Mouse (Mus musculus) embryonic facial prominence, embryonic 15.5 days (tissue): ENCODE results near the gene F830045P16Rik. TPM values are rescaled to one million over a fixed set of nuclear protein-coding genes. Genes with fewer than 3 reads are reported as not detected.

ENCODE experiments used
- ATAC-seq: fragments of 200-750 bp; cut with Nextera tagmentation; 2 replicates; pipeline ENCODE4 v1.8.0; 2017; ENCODE audit warnings: low read depth, moderate TSS enrichment; ENCODE audit not compliant: insufficient number of reproducible peaks, low FRiP score, low TSS enrichment
- H3K27ac ChIP-seq: fragments of 300-500 bp; sonication (generic); replicated peaks from 2 replicates; pipeline ENCODE4 v1.5.1; 2015; ENCODE audit warnings: mild to moderate bottlenecking, inconsistent platforms
- H3K27me3 ChIP-seq: fragments of 300-500 bp; sonication (generic); 2 replicates; pipeline ENCODE4 v1.6.1; 2015; ENCODE audit warnings: inconsistent platforms
- H3K36me3 ChIP-seq: fragments of 300-500 bp; sonication (generic); 2 replicates; pipeline ENCODE4 v1.6.1; 2015; ENCODE audit warnings: mild to moderate bottlenecking, inconsistent platforms
- H3K4me1 ChIP-seq: fragments of 300-500 bp; sonication (generic); 2 replicates; pipeline ENCODE4 v1.6.1; 2015; ENCODE audit warnings: inconsistent platforms
- H3K4me2 ChIP-seq: fragments of 300-500 bp; sonication (generic); replicated peaks from 2 replicates; pipeline ENCODE4 v1.6.1; 2015; ENCODE audit warnings: mild to moderate bottlenecking, inconsistent platforms
- H3K4me3 ChIP-seq: fragments of 300-500 bp; sonication (generic); replicated peaks from 2 replicates; pipeline ENCODE4 v1.5.1; 2015; ENCODE audit warnings: mild to moderate bottlenecking, inconsistent platforms
- H3K9ac ChIP-seq: fragments of 300-500 bp; sonication (generic); 2 replicates; pipeline ENCODE4 v1.6.1; 2015; ENCODE audit warnings: inconsistent platforms
- H3K9me3 ChIP-seq: fragments of 300-500 bp; sonication (generic); replicated peaks from 2 replicates; pipeline ENCODE4 v1.6.1; 2016; ENCODE audit warnings: inconsistent platforms
- WGBS: fragments of 180-500 bp; shearing (Covaris S2); methylation state at CpG from one replicate; pipeline ENCODE4 v1.1.7; 2015; 5-methylcytosine and 5-hydroxymethylcytosine counted together
- polyA plus RNA-seq: library from polyadenylated mRNA; unstranded; fragments of >200 nt; fragmentation: Nextera tagmentation; extraction: Ambion mirVana; gene quantifications from 2 replicates; pipeline ENCODE4 v1.2.1, GENCODE M21; 2015

Gene F830045P16Rik
- polyA plus RNA-seq, 1 experiment from 2014 or later = 0.19 TPM

GRCm38 (mm10) chr2:129569120-129569519 lies 32.7 kb upstream of the F830045P16Rik start:
- no peak for ATAC-seq
- peaks cover 3% of the 10 kb centered on the region for H3K4me1 ChIP-seq

DNA sequence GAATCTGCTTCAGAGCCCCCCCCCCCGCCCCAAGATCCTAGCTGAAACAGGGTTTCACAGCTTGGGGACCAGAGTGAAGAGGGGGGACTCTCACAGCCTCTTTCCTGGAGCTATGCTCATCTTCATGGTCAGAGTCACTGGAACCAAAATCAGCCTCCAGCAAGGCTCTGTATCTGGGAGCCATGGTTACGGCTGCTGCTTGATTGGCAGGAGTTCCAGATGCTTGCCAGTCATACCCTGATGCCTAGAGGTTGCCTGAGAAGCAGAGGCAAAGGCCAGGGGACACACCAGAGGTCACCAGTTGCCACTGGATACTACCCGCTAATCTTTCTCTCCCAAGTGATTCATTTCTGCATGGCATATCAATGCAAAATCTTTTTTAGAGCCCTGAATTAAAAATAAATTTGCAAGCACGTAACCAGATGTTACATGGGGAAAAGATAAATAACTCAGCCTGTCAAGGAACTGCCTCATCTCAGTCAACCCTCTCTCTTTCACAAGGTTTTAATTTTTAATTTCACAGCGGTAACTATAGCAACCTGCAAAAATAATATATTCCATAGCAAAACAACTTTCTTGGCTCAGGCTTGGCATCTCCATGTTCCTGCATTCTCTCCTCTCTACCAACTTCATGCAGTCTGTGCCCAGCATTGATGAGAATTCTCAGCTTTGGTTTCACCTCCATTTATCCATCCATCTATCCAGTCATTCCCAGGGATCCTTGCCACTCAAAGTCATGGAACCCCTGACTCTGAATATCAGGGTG lies 27.7 kb upstream of the F830045P16Rik start:
- 46% methylated on average over 5 of the region's 5 CpGs for WGBS
- no peak overlapping the region for H3K27ac ChIP-seq
- H3K27me3 ChIP-seq = no peaks in the 10 kb centered on the region
- no peak overlapping the region for H3K4me3 ChIP-seq
- H3K9me3 ChIP-seq = no peaks in the 10 kb centered on the region
- no peak overlapping the region for H3K4me2 ChIP-seq
- peaks cover 10% of the 10 kb centered on the region; the same call in 1 of the 2 replicates for H3K4me1 ChIP-seq
- ATAC-seq = no peak
- no peaks in the 10 kb centered on the region for H3K36me3 ChIP-seq
- H3K9ac ChIP-seq = no peak overlapping the region

More at GRCm38 (mm10) chr2:129569120-129569519, 32.7 kb upstream of the F830045P16Rik start:
- no peak overlapping the region for H3K9ac ChIP-seq
- H3K4me3 ChIP-seq = no peak overlapping the region
- no peaks in the 10 kb centered on the region for H3K9me3 ChIP-seq
- H3K27me3 ChIP-seq = peaks cover 13% of the 10 kb centered on the region
- H3K27ac ChIP-seq = no peak overlapping the region
- 85% methylated on average over 7 of the region's 7 CpGs for WGBS
- no peak overlapping the region for H3K4me2 ChIP-seq
- H3K36me3 ChIP-seq = no peaks in the 10 kb centered on the region

- Histone ChIP-seq H3K27me3 (no peaks in the 10 kb centered on the region), H3K9ac (no peak overlapping the region), H3K4me3 (no peak overlapping the region), H3K9me3 (no peaks in the 10 kb centered on the region), H3K4me2 (no peak overlapping the region), H3K27ac (no peak overlapping the region), H3K4me1 (peaks cover 10% of the 10 kb centered on the region; the same call in 1 of the 2 replicates), H3K36me3 (no peaks in the 10 kb centered on the region)
- no peak for ATAC-seq
- WGBS = 60% methylated on average over 3 of the region's 3 CpGs
Measured at GRCm38 (mm10) chr2:129561796-129562195, 25.4 kb upstream of the F830045P16Rik start.

DNA sequence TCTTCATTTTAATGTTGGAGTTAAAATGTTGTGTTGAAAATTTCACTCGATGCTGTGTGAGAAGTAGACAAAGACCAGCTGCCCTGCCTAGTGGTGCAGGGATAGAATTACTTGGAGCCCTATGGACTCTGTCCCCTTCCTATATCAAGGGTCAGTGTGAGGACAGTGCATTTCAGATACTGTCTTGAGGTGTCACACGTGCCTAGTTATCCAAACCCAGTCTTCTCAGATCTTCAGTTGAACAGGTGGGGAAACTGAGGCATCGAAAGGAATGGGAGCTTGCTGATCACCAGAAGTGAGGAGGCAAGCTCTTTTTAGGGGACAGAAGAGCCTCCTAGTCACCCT lies 22.4 kb upstream of the F830045P16Rik start:
- Histone ChIP-seq H3K4me3 (no peak overlapping the region), H3K27me3 (no peaks in the 10 kb centered on the region), H3K27ac (no peak overlapping the region), H3K9me3 (no peaks in the 10 kb centered on the region), H3K4me2 (no peak overlapping the region), H3K9ac (no peak overlapping the region), H3K36me3 (no peaks in the 10 kb centered on the region), H3K4me1 (peaks cover 7% of the 10 kb centered on the region; the same call in 1 of the 2 replicates)
- ATAC-seq = no peak
- WGBS = 67% methylated on average over 3 of the region's 3 CpGs

DNA sequence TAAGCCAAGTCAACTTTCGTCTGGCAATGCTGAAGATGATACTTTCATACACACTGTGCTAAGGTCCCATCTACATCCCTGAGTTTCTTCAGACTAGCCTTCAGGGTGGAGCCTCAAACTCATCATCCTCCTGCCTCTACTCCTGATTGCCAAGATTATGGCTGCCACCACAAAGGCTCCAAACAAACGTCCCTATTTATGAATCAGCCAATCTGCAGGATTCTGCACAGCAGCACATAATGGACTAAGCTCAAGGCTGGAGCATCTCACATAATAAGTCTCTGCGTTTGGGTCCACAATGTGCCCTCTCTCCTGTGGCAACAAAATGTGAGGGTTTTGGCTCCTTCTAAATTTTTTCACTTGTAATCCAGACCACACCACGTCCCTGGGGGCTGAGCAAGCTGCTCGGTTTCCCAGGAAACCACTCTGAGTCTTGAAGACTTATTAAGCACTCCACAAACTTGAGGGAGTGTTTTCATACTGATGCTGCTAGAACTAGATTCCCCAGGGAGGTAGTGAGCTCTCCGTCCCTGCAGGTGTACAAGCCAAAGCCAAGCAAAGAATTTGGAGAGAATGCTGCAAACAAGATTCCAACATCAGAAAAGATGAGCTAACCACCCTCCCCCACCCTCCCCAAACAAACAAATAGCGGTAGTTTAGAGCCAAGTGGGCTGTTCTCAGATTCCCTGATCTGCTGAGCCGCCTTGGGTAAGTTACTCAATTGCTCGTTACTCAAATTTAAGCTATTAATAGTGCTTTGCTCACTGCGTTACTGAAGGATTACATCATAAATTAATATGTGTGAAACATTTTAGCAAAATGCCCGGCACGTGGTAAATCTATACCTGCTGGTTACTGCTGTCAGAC lies 21.8 kb upstream of the F830045P16Rik start:
- ATAC-seq = no peak
- Histone ChIP-seq H3K4me2 (no peak overlapping the region), H3K27me3 (no peaks in the 10 kb centered on the region), H3K27ac (no peak overlapping the region), H3K4me3 (no peak overlapping the region), H3K9ac (no peak overlapping the region), H3K9me3 (no peaks in the 10 kb centered on the region), H3K4me1 (0 out of 2 replicates have a peak, but pooled peaks cover under 1% of the 10 kb centered on the region), H3K36me3 (no peaks in the 10 kb centered on the region)
- 44% methylated on average over 12 of the region's 12 CpGs for WGBS

GRCm38 (mm10) chr2:129556081-129556480 lies 19.7 kb upstream of the F830045P16Rik start:
- no peak overlapping the region for H3K9ac ChIP-seq
- no peaks in the 10 kb centered on the region for H3K27me3 ChIP-seq
- no peak for ATAC-seq
- no peak overlapping the region for H3K4me3 ChIP-seq
- no peaks in the 10 kb centered on the region for H3K9me3 ChIP-seq
- H3K36me3 ChIP-seq = no peaks in the 10 kb centered on the region
- WGBS = 50% methylated on average over 6 of the region's 6 CpGs
- no peak overlapping the region for H3K4me2 ChIP-seq
- H3K4me1 ChIP-seq = no peaks in the 10 kb centered on the region
- no peak overlapping the region for H3K27ac ChIP-seq

- Histone ChIP-seq H3K4me2 (no peak overlapping the region), H3K9ac (no peak overlapping the region), H3K9me3 (no peaks in the 10 kb centered on the region), H3K27ac (no peak overlapping the region), H3K4me3 (no peak overlapping the region), H3K27me3 (no peaks in the 10 kb centered on the region), H3K36me3 (no peaks in the 10 kb centered on the region), H3K4me1 (no peaks in the 10 kb centered on the region)
- 55% methylated on average over 2 of the region's 2 CpGs for WGBS
- no peak for ATAC-seq
Measured at GRCm38 (mm10) chr2:129550781-129551180, 14.4 kb upstream of the F830045P16Rik start.

- WGBS = 58% methylated on average over 9 of the region's 9 CpGs
- ATAC-seq = no peak
Measured at GRCm38 (mm10) chr2:129549537-129550135, 13.2 kb upstream of the F830045P16Rik start.

DNA sequence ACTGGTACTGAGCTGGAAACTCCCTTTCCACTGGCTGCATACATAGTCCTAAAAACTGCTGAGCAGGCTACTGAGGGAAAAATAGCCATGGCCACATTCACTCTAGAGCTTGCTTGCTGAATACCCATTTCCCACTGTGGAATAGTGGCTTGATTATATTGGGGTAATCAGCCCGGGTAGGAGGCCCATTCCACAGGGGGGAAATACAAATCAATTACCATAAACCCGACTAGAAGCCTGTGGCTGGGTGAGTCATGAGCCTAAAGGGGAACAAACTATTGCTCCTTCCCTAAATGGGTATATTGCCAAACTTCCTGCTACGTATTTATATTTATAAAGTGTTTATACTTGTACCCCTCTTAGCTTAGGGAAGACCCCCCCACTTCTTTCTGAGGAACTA lies 10.4 kb upstream of the F830045P16Rik start:
- Histone ChIP-seq H3K4me2 (no peak overlapping the region), H3K9ac (no peak overlapping the region), H3K9me3 (no peaks in the 10 kb centered on the region), H3K27ac (no peak overlapping the region), H3K4me1 (no peaks in the 10 kb centered on the region), H3K27me3 (no peaks in the 10 kb centered on the region), H3K36me3 (no peaks in the 10 kb centered on the region), H3K4me3 (no peak overlapping the region)
- no peak for ATAC-seq
- 54% methylated on average over 3 of the region's 3 CpGs for WGBS

More at GRCm38 (mm10) chr2:129549537-129550135, 13.2 kb upstream of the F830045P16Rik start:
- no peaks in the 10 kb centered on the region for H3K4me1 ChIP-seq
- no peaks in the 10 kb centered on the region for H3K9me3 ChIP-seq
- no peaks in the 10 kb centered on the region for H3K27me3 ChIP-seq
- H3K27ac ChIP-seq = no peak overlapping the region
- H3K4me3 ChIP-seq = no peak overlapping the region
- H3K4me2 ChIP-seq = no peak overlapping the region
- H3K36me3 ChIP-seq = no peaks in the 10 kb centered on the region
- H3K9ac ChIP-seq = no peak overlapping the region

- 71% methylated on average over 7 of the region's 7 CpGs for whole genome bisulfite sequencing
- H3K4me1 ChIP-seq = no peaks in the 10 kb centered on the region
Measured at GRCm38 (mm10) chr2:129545596-129545995, 9.2 kb upstream of the F830045P16Rik start.

GRCm38 (mm10) chr2:129544919-129545318 lies 8.5 kb upstream of the F830045P16Rik start:
- no peaks in the 10 kb centered on the region for H3K9me3 ChIP-seq
- WGBS = 71% methylated on average over 3 of the region's 3 CpGs

More at GRCm38 (mm10) chr2:129545596-129545995, 9.2 kb upstream of the F830045P16Rik start:
- Histone ChIP-seq H3K9ac (no peak overlapping the region), H3K36me3 (no peaks in the 10 kb centered on the region), H3K27me3 (no peaks in the 10 kb centered on the region), H3K9me3 (no peaks in the 10 kb centered on the region), H3K4me2 (no peak overlapping the region), H3K4me3 (no peak overlapping the region), H3K27ac (no peak overlapping the region)
- ATAC-seq = no peak

More at GRCm38 (mm10) chr2:129544919-129545318, 8.5 kb upstream of the F830045P16Rik start:
- no peak overlapping the region for H3K9ac ChIP-seq
- H3K27me3 ChIP-seq = no peaks in the 10 kb centered on the region
- no peak for ATAC-seq
- H3K27ac ChIP-seq = no peak overlapping the region
- no peaks in the 10 kb centered on the region for H3K4me1 ChIP-seq
- H3K4me3 ChIP-seq = no peak overlapping the region
- no peak overlapping the region for H3K4me2 ChIP-seq
- no peaks in the 10 kb centered on the region for H3K36me3 ChIP-seq
